Mouse (Mus musculus) layer of hippocampus, adult 8-10 months (tissue): Measurements from ENCODE around the gene Plcg2. TPM values are rescaled to one million over a fixed set of nuclear protein-coding genes. Genes with fewer than 3 reads are reported as not detected.

Source experiments
- DNase-seq, 2 experiments: peaks; one replicate each; pipeline ENCODE4 v3.0.0; 2022; ENCODE audit warnings: low spot score in 2 of 2
- total RNA-seq, 4 experiments: library from RNA; stranded (reverse); gene quantifications; 2 replicates each; pipeline ENCODE4 v1.2.4; 2022

Plcg2 gene
- total RNA-seq, 4 experiments from 2014 or later: 3.1 to 10.2 (median 5.7) TPM

DNA sequence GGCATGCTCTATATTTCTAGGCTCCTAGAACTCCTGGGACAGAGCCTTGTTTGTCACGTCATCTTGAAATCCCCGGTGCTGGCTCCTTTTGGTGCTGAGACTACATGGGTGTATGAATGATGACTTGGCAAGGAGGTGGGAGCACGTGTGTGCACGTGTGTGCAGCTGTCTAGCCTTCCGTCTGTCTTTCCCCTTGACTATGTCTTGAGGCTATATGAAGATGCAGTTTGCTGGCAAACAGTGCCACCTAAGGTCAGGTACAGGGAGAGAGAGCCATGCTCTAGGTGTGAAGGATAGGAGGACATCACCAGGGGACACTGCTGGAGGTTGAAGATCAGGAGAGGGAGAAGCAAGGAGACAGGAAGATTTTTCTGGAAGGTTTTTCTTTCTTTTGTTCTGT lies 49.9 kb downstream of the Plcg2 start:
- DNase-seq: no peak

DNA sequence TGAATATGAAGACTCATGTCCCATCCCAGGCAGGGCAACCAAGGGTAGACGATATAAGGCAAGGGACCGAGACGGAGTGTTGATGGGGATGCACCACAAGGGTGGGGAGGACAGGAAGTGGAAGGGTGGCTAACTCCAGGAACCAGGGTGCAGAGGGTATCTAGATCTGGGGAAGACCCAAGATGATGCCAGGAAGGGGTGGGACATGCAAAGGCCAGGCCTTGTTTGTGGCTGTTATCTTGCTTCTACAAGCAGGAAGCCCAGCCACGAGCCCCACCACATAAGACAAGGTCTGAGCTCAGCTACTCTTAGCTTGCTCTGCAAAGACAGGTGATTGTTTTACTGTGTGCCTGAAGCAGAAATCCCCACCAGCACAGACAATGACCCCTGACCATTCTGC lies 50.4 kb downstream of the Plcg2 start:
- no peak for DNase-seq

DNA sequence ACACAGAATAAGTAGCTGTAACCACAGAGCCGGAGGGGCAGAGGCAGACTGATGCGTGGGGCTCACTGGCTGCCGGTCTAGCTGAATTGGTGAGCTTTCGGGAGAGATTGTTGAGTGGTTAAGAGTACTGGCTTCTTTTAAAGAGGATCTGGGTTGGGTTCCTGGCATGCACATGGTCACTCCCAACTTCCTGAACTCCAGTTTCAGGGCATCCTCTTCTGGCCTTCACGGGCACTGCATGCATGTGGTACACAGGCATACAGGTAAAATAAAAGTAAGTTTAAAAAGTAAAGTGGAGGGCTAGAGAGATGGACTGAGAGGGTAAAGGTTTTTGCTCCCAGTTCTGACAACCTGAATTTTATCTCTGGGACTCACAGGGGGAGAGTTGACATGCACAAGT lies 52.4 kb downstream of the Plcg2 start:
- no peak for DNase-seq

DNA sequence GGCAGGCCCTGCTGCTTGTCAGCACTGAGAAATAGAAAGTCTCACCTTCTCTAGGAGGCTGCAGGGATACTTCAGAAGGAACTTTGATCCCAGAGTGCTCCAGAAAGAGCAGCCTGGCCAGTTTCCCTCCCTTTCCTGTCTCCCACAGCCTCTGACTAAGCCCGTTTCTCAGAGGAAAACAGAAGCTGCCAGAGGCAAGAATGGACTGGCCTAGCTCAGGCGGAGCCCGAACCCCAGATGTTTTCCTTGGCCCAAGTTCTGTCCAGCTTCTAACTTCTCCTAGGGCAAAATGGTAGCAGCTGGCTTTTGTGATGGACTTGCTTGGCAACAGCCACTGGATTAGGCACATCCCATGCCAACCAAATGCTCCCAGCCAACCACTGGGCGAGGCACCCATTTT lies 62.9 kb downstream of the Plcg2 start:
- no peak for DNase-seq

DNA sequence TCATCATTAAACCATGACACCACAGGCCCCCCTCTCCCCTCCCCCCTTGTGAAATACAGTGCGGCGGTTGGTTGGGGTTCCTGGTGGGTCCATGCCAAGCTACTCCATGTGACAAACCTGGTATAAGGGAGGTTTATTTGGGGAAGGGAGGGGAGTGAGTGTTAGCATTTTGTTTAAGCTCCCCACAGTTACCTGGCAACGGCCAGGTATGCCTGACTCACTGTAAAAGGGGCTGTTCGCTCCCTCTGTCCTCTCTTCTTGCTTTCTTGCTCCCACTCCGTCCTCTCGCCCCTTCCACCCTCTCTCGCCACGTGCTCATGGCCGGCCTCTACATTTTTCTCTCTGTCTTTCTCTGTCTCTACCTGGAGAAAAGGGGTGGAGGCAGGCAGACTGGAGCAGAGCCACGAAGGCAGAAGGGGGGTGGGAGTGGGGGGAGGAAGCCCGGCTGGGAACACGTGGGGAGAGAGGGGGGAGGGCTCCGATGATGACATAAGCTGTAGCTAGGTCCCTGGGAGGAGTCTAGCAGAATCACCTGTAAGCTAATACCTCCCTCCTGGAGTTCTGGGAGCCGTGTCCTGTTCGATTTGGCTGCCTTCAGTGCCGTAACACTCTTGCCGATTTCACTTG lies 63.8 kb downstream of the Plcg2 start:
- DNase-seq: no peak

DNA sequence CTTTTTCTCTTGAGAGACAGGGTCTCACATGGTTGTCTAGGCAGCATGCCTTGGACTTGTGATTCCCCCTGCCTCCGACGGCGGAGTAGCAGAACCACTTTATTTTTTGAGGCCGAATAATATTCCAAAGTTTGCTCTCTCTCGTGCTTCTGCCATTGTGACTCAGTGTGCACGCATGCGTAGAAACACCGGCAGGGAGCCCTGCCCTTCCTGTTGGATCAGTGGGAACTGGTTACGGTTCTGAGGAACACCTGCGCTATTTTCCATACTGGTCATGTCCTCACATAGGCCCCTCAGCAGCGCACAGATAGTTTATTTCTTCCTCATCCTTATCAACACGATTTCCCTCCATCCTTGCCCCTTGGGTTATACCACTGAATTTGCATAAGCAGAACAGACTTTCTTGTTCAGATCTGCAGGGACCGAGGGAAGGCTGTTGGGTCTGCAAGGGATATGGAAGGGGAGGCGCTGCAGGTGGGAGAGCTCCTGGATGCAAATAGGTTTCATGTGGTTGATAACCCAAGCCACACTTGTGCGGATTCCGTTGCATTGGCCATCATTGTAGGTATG lies 64.4 kb downstream of the Plcg2 start:
- no peak for DNase-seq

DNA sequence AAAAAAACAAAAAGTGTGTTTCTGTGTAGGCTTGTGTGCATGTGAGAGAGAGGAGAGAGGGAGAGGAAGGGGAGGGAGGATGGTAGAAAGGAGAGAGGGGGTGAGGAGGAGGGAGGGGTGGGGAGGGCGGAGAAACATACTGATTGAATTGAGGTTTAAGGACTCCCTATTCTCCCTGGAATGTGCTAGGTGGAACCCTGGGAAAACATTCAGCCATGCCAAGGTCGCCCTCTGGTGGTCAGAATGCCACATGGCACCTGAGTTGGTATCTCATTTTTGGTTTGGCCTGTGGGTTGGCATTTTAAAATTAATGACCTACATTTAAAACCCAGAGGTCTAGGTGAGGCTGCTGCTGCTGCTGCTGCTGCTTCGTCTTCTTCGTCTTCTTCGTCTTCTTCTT lies 71.3 kb downstream of the Plcg2 start:
- peak; percentile 43 to 80 for DNase-seq

DNA sequence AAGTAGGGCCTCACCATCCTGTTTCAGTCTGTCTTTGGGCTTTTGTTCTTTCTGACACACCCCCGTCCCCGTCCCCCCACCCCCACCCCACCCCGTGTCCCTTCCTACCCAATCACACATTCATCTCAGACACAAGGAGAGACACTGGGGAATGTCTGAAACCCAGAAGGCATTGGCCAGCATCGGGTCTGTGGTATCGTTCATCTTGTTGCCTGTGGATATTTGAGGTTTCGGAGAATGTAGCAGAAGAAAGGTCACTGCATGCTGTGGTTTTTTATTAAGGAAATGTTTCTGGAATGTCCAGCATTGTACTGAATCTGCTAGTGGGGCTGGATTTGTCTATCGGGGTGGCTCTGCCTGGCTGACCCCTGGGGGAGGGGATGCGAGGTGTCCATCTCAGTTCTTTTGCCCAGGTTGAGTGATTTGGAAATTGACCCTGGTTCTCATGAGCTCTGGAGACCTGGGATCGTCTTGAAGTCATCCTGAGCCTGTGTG lies 78.2 kb downstream of the Plcg2 start:
- no peak for DNase-seq

DNA sequence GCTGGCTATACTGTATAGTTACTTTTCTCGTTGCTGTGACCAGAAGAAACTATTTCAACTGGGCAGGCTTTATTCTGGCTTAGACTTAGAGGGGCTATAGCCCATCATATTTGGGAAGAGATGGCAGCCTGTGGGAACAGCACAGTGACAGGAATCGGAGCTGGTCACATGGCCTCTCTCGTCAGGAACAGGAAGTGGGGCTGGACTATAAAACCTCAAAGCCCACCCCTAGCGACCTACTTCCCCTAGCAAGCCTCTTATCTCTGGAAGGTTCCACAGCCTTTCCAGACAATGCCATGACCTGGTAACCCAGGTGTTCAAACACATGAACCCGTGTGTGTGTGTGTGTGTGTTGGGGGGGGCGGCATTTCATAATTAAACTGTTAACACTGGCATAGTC lies 79.0 kb downstream of the Plcg2 start:
- no peak for DNase-seq

DNA sequence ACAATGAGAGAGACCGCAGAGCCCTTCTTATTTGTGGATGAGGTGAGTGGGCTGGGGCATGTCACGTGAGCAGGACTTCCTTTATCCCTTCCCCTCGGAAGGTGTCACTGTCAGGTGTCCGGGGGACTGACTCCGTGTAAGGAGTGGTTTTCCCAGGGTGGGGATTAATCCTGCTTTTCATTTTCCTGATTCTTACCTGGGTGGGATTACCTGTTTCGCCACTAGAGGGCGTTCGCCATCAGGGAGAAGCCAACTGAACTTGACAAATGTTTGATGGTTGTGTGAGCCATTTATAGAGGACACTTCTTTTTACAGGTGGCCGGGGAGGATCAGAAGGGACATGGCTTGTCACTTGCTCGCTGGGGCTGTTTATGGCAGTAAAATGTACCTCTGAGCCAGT lies 79.8 kb downstream of the Plcg2 start:
- no peak for DNase-seq

DNA sequence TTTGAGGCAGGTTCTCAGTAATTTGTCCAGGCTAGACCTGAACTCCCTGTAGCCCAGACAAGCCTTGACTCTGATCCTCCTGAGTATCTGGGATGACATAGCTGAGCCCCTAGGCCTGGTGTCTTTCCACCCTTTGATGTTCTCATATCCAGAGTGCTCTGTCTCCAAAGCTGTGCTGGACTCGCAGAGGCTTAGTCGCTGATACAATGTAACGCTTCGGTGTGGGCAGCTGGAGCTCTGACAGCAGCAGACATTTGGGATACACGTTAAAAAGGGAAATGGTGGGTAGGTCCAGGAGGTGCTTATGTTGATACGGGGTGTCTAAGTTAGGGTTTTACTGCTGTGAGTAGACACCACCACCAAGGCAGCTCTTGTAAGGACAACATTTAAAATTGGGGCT lies 80.8 kb downstream of the Plcg2 start:
- no peak for DNase-seq

DNA sequence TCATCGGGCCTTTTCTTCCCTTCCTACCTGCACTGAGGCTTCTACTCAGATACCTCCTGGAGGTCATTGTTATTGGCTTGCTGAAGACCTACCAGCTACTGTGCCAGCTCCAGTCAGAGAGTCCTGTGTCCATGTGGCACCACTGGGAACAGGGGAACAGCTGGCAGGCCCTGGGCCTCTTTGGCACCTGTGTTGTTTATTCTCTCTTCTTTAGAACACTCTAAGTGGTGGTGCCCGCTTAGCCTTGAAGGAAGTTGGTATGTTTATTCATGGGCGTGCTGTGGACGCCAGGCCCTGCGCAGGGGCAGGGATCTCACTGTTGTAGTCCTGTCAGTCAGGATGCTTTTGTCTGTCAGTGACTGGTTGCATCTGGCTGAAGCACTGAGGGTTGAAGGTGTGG lies 95.8 kb downstream of the Plcg2 start:
- no peak for DNase-seq

DNA sequence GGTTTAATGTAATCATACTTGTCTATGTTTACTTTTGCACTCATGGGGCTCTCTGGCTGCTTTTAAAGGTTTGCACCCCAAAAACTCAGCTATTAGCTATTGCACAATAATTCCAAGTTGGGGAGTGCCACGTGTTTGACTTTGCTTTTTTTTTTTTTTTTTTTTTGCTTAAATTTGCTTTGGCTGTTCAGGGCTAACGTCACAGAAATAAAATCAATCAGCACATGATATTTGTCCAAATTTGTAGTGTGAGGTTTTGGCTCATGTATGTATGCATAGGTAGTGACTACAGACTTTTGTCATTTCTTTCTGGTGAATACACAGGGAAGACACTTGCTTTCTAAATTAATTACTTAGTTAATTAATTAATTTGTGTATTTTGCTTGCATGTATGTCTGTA lies 96.9 kb downstream of the Plcg2 start:
- no peak for DNase-seq

DNA sequence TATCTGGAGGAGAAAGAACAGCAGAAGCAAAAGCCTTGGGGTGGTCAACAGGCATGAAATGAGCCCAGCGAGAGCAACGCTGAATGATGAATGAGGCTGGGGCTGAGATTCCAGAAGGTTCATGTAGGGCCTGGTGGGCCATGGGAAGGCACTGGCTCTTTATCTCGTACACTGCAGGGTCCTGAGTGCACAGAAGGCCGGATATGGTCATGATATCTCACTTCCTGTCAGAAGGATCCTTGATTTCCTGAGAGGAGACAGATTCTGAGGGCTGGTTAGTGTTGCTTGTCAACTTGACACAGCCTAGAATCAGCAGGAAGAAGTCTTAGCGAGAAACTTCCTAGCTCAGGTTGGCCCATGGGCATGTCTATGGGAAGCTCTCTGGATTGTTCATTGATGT lies 98.7 kb downstream of the Plcg2 start:
- no peak for DNase-seq

DNA sequence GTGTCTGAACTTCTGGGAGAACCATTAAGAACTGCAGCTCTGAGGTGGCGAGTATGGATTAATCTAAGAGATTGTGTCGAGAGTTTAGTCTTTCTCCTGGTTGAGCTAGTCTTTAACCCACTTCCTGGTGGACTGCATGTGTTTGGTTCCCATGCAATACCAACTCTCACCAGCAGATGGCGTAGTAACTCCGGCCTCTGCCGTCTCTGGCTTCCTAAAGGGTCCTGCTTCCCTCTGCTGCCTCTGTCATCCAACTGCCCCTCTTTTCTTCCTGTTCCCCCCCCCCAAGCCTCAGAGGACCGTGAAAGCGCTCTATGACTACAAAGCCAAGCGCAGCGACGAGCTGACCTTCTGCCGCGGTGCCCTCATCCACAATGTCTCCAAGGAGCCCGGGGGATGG lies 102.7 kb downstream of the Plcg2 start:
- peak in 1 of 2 experiments; percentile 20 for DNase-seq

DNA sequence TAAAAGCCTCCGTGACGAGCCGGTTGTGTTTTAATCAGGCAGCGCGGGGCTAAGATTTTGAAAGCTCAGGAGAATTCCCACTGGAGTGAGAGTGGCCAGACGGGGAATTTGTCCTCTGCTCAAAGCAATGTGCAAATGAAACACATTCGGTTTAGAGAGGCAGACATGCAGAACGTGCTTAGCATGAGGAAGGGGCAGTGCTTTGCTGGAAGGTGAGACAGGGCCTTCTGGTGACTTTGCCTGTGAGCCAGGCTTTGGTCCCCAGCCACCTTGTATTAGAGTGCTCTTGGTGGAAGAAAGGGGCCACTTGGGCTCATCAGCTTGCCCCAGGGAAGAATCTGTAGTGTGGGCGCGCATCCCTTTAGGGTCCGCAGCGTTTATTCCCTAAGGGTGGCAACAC lies 106.0 kb downstream of the Plcg2 start:
- no peak for DNase-seq

DNA sequence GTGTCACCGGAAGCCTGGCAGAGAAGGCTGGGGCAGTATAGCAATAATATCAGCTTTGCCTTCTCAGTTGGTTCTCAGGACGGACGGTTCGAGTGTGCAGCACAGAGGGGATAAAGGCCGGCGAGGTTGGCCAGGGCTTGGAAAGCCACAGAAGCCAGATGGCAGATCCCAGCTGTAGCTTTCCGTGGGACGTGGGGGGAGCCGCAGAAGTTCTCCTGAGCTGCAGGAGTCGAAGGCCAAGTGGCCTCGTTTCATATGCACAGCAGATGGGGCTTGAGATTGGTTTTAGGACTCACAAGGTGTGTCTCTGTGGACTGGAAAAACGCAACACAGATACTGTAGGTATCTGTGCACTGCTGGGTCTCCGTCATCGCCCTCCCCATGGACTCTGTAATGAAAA lies 106.6 kb downstream of the Plcg2 start:
- DNase-seq: no peak

DNA sequence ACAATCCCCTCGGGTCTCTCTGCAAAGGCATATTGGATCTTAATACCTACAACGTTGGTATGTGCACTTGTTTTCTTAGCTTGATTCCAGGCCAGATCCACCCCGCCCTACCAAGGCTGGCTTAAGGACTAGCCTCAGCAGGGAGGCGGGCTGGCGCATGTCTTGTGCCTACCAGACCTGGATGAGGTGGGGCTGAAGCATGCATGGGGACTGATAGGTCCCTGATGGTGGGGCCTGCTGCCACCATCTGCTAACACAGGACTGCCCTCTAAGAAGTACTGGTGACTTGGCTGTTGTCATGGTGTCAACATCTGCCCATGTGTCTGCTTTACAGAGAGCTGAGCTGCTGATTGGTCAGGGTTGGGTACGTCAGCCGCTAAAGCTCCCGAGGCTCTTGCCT lies 107.1 kb downstream of the Plcg2 start:
- DNase-seq: no peak

DNA sequence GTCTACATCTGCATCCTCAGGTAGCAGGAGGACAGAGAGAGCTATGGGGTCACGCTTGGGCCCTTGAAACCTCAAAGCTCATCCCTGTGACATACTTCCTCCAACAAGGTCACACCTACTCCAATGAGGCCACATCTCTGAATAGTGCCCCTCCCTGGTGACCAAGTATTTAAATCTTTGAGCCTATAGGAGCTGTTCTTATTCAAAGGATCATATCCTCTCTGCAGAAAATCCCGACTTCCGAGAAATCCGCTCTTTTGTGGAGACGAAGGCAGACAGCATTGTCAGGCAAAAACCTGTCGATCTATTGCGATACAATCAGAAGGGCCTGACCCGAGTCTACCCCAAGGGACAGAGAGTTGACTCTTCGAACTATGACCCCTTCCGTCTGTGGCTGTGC lies 112.4 kb downstream of the Plcg2 start:
- no peak for DNase-seq

DNA sequence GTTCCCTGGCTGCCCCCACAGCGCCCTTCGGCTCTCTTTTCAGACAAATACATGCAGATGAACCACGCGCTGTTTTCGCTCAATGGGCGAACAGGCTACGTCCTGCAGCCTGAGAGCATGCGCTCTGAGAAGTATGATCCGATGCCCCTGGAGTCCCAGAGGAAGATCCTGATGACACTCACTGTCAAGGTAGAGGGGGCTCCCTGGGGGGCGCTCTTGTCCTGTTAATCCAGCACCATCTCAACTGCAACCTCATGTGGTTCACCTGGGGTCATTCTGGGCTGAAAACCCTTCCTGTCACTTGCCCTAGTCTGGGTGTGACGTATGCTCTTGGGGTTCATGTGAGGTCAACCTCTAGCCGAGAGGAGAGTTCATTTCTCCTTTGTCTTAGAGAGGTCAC lies 114.8 kb downstream of the Plcg2 start:
- no peak for DNase-seq

DNA sequence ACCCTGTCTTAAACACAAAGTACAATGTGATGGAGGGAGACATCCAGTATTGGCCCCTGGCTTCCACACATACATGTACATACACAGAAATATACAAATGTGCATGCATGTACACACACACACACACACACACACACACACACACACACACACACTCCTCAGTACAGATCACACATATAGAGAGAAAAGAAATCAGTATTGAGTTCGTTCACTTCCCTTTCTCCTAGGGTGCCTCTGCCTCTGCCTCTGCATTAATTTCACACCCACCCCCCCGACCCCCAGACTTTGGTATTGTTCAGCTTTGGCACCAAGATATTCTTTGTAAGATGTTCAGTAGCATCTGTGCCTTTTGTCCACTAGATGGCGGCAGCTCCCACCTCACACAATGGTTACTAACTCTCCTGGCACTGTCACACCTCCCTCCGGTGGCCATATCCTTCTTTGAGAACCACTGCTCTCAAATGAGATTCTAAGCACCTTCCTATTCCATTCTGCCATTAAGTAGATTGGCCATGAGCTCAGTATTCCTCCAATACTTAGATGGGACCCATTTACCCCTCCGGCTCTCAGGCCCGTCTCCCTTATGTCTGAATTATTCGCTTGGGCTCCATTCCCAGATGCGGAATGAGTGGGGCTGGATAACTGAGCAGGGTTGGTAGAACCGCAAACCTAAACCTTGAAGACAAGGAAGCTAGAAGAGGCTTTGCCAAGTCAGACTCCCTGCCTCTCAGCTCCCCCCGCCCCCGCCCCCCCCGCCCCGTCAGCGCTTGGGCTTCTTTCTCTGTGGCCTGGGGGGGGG lies 128.1 kb downstream of the Plcg2 start:
- DNase-seq: peak; percentile 34 to 56

DNA sequence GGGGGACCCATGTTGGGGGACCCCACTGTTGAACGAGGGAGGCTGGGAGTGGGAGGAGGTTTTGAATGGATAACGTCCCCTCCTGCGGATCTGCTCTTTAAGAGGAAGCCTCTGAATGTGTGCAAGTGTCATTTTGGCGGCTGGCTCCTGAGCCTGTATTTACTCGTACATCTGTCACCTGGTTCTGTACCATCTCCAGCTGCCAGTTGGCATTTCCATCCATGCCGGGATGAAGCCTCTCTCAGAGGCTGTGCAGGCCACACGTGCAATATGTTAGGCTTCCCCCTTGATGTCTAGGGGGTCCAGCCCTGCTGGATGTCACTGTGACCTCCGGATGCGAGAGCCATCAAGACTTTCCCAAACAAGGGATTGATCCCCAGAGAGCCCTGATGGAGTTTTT lies 129.0 kb downstream of the Plcg2 start:
- no peak for DNase-seq

DNA sequence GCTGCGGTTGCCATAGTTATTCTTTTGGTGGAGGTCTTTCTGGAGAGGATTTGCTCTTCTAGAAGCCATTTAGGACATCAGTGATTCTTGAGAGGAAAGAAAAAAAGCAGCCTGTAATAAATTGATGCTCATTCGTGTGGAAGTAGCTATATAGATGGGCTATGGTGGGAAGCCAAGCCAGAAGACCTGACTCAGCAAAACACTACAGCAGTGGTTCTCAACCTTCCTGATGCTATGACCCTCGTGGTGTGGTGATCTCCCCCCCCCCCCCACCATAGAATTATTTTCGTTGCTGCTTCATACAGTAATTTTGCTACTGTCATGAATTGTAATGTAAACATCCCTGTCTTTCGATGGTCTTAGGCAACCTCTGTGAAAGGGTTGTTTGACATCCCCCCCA lies 134.4 kb downstream of the Plcg2 start:
- DNase-seq: no peak
